Mouse (Mus musculus) liver (tissue): ENCODE measurements around the gene Epha8.
A peak's percentile ranks its signal among the peaks of the same experiment; 100 is the strongest.

Source experiments
- DNase-seq: peaks from one replicate; pipeline ENCODE4 v3.0.0-alpha.2; 2020; ENCODE audit warnings: mixed read lengths

The Epha8 gene

DNA sequence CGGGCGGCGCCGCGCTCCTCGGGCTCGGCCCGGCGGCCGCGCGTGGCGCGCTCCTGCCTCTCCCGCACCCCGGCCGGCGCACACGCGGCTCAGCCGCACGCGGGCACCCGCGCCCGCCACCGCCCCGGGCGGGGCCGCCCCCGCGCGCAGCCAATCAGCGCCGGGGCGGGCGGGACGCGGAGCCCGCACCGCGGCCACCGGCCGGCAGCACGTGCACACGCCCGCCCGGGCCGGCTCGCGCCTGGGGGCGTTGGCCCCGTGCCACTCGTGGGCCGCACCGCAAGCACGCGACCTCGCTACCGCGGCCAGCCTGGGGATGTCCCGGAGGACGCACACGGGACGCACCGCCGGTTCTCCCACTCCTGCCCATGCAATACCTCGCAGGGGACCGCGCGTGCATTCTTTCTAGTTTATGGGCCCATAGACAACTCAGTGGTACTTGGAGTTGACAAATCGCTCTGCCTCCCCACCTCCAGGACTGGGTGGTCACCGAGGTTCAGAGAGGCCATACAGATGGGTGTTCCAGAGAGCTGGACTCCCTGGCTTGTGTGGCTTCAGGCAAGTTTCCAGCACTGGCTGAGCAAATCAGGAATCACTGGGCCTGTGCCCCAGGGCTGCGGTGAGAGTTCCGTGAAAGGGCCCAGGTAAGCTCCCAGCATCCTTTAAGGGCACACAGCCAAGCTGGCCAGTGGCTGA is at the start of gene Epha8:
Gene Epha8, minus strand, starts transcription at position 66 of the 696 bp plus-strand sequence.
- no peak for DNase-seq

DNA sequence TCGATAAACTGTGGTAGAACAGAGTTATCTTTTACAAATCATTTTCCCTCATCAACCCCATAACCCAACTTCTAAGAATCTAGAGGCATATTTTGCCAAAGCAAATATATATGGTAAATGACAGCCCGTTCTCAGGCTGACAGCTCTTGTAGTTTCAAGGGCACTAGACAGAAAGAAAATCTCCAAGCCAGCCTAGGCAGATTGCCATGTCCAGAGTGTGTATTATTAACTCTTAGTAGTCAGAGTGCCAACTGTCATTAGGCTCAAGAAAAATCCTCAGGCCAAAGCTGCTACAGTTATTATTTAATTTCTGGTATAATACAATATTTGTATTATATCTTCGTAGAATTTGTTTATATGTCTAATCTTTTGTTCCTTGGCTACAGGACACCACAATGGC is 45.2 kb upstream of the Epha8 start:
- DNase-seq, result no peak

DNA sequence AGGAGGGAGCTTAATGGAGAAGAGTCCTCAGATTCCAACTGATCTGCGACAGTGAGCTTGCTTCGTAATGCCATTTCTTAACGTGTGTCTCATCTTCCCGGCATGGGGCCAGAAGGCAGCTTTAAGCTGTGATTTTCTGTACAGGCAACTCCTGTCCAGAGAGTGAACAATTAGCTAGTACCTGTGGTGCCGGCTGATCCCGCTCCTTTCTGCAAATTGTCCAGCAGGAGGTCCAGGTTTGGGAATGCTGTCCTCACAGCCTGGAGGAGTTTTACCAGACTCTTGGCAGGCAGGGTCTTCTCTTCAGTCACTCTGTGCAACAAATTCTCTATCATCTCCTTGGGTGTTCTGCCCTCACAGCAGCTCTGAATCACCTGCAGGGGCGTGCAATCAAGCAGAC is 44.4 kb upstream of the Epha8 start:
- DNase-seq, result no peak

DNA sequence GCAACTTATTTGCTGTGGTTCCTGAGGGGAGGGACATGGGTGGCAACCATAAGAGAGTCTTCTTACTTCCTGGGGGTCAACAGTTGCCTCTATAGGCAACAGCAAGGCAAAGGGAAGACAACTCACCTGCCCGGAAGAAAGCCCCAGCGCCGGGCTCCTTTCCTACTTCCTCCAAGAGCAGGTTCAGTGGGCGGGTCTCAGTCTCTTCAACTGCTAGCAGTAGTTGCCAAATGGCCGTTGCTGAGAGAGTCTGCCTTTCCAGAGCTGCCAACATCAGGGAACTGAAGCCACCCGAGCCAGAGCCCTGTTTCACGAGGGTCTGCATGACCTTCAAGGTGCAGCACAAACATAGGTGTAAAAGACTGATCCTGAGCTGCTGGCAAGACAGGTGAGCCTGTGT is 41.8 kb upstream of the Epha8 start:
- DNase-seq, result no peak

DNA sequence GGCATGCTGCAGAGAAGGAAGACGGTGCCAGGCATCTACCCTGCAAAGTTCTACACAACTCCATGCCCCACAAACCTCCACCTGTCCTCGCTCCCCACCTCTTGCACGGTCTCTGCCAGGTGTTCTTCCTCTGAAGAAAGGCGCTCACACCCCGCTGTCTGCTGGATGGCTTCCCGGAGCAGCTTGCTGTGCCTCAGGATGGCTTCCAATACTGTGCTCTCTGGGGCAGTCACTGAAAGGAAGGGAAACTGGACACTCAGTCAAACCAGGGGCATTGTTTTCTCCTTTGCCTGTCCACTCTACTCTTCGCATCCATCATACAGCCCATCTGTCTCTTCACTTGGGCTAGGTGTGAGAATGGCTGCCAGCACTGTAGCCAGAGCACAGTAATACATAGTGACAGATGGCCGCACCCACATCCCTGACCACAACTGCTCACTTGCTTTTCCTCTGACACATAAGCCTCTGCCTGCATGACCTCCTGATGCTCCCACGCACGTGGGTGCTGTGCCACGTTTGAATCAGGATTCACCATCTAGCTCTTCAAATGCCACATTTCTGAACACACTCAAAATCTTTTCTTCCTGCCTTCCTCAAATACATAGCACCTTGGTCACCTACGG is 41.2 kb upstream of the Epha8 start:
- no peak for DNase-seq

DNA sequence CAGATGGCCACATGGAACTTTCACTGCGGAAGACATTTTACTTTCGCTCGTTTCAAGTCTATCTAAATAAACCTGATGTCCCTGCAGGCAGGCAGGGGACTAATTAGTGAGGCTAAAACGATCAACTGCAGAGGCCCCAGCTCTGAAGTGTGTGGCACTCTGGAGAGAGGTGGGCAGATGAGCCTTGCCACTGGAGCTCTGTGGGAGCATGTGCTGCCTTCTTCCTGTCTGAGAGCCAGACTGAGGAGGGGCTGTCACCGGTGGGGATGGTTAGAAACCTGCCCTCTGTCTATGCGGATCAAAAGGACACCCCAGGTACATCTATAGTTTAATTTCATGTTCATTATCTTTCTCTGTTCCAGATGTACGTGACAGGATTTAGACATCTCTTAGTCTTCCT is 40.3 kb upstream of the Epha8 start:
- DNase-seq, result no peak

DNA sequence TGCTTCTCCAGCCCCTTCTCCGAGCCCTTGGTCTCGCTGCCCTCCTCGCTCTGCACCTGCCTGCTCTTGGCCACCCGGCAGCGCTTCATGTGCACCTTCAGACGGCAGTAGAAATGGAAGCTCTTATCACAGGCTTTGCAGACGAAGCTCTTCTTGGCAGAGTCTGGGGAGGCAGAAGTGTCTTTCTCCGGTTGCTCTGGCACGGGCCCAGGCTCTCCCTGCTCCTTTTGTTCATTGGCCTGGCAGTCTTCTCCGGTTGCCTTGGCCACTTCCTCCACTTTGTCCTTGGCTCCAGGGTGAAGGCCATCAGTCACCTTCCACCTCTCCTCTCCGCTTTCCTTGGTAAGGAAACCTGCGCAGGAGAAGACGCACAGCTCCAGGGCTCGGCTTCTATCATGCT is 38.7 kb upstream of the Epha8 start:
- no peak for DNase-seq

DNA sequence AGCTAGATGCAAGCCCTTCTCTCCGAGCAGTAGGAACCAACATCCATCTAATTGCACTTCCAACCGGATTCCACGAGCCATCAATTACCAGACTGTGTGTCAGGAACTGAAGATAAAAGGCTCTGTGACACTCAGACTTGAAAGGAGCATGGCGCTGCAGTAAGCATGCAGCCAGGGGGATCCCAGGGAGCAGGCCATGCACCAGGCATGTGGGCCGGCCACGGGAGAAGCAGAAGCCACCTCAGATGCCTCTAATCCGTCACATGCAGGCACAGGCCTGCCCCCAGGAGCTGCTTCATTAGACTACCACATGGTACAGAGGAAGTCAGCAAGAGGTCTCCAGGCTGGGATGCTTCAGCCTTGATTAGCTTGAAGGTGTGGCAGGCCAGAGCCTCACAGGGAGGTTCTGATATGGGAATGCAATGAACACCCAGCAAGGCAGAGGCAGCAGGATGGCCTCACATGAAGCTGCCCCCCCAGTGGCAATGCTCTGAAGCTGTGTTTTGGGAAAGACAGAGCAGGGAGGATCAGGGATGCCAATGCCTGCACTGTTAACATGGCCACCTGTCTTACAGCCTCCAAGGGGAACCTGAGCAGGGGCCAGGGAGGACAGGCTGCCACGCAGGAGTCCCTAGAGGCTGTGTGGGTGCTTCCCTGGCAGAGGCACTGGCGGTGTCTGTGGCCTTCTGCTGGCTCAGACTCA is 25.5 kb upstream of the Epha8 start:
- DNase-seq, result no peak

DNA sequence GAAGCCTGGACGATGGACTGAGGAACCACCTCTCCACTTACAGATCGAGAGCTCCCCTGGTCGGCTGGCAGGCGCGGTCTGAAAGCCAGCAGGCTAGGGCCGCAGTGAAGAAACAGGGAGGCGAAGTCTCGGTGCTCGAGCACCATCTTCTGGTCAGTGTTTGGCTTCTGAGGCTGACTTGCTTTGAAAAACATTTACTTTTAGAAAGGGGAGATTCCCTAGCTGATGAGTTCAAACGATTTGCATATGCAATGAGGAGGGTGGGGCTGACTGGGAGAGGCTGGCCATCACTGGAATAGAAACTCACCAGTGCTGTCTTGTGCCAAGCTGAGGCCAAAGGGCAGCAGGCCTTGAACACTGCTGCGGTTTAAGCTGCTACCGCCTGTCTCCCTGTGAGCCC is 24.7 kb upstream of the Epha8 start:
- peak; percentile 42 for DNase-seq

DNA sequence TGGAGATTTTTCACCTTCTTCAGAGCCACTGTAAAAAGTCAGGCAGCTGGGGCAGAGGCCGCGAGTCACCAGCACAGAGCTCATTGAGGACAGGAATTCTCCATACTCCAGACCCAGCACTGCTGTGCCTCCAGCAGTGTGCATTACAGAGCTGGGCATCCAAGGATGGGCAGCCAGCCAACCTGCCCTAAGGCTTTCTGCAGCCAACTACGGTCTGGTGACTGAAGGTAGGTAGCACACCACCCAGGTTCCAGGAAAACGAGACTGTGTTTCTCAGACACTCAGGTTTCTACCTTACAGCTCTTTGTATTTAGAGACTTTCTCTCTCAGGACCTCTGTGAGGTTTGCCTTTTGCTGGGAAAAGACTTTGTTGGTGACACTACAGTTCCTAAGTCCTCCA is 24.3 kb upstream of the Epha8 start:
- DNase-seq, result no peak

DNA sequence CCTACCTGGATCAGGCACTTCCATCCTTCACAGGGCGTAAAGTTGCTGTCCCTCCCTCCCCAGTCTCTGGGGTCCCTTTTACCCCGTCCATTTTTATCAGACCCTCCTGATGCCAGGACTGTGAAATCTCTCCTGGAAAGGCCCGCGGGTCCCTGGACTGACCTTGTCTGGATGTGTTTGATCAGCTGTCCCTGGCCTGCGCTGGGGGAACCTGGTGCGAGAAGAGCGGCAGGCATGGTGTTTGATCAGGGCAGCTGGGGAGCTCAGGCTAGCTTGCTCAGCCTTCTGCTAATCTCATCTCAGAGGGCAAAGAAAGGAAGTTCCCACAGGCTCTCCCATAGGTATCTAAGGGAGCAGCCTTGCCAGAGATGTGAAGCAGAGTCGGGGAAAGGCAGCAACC is 20.6 kb upstream of the Epha8 start:
- DNase-seq, result no peak

DNA sequence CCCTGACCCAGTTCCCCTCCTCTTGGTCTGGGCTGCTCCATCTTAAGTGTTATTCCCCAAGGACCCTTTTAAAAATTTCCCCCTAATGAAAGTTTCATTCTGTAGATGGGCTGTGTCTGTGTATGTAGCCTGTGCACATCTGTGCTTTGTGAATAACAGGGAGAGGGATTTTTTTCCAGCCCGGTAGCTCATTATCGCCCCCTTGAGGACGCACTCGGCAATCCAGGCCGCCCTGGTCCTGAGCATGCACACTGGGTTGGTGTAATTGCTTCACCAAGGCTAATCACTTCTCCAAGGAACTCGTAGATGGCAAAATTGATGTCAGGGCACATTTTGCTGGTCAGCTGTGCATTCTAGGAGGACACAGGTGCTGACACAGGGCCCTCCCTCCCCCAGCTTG is 14.3 kb upstream of the Epha8 start:
- DNase-seq, result peak; percentile 42

DNA sequence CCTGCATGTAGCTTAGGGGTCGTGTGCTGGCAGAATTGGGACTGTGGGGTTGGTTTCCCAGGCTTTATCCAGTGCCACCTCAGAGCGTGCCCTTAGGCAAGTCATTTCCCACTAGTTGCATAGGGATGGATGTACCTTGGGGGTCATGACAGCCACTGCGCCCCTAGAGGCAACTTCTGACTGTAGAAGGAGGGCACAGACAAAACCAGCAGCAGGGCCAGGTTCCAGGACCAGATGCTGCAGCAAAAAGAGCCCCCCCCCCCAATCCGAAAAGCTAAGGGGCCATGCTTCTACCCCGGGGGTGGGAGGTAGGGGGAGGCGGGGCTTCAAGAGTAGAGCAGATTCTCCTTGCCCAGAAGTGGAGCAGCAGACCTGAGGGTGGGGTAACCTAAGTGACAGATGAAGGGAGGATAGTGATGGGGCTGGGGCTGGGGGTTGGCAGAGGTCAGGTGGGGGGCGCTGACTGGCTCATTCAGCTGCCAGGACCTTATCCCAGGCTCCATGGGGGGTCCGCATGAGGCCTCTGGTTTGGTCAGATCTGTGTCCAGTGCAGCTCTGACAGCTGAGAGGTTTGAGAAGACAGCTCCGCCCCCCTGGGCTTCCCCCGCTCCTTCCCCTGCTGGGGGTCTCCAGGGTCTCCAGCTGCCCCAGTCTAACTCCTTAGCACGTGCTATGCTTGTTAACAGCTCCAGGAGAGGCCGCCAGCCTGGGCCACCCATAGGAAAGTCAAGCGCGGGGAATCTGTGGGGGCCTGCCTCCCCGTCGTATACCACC is 13.1 kb upstream of the Epha8 start:
- no peak for DNase-seq

DNA sequence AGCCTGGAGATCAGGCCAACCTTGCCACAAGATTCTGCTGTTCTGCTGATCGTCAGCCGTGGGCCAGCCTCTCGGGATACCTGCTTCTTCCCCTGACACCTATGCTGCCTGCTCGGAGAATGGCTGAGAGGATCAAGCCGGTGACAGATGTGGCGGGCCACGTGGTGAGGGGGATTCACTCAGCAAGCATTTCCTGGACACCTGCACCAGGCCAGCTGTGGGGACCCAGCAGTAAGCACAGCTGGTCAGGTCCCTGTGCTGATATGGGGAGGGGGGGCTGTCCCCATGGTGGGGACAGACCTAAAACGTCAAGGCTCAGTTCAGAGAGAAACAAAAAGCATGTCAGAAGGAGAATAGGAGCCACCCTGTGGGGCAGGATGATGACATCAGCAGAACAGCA is 12.5 kb upstream of the Epha8 start:
- DNase-seq, result no peak

DNA sequence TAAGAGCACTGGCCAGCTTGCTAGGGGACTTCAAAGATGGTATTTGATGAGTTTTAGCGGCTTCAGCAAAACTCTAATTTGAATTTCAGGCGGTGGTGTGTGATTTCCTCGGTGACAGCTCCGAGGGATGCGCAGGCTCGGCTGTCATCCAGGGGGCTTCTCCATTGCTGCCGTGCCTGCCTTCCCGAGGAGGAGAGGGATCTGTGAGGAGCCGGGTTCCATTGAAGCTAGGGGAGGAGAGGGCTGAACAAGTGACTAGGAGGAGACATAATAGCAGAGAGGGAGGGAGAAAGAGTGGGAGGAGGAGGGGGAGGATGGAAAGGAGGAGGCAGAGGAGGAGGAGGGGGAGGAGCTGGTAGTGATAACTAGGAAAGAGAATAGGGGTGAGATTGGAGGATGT is 10.9 kb upstream of the Epha8 start:
- DNase-seq, result no peak

DNA sequence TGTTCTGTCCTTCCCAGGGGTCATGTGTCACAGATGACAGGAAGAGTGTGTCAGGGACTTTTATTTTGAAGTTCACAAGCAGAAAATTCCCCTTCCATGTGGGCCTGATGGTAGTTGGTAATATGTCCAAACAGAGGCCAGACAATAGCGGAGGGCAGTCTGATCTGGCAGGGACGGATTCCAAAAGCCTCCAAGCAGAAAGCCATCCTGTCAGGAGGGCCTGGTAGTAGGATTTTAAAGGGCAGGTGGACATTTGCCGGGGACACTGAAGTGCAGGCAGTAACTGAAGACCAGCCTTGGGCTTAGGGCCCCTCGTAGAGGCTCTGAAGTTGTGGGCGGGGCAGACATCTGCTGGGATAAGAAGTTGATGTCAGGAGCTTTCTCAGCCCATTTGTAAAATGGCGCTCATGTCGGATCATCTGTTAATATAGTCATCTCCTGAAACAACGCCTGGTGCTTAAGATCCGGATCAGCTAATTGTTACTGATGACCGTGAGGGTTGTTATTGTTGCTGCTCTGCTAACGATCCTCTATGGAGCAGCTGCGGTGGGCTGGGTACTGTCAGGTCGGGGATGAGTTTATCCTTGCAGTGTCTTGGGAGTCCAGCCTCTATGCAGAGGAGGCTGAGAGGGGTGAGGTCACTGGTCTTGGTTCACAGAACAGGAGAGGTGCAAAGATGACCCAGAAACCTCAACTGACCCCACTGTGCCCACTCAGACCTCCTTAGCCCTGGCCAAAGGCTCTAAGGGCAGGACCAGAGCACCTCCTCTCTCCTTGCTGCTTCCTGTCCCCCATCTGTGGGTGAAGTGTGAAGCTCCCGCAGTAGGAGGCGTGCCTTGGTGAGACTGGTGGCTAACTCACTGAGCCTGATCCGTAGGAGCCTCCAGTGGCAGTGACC is 10.1 kb upstream of the Epha8 start:
- DNase-seq, result no peak

DNA sequence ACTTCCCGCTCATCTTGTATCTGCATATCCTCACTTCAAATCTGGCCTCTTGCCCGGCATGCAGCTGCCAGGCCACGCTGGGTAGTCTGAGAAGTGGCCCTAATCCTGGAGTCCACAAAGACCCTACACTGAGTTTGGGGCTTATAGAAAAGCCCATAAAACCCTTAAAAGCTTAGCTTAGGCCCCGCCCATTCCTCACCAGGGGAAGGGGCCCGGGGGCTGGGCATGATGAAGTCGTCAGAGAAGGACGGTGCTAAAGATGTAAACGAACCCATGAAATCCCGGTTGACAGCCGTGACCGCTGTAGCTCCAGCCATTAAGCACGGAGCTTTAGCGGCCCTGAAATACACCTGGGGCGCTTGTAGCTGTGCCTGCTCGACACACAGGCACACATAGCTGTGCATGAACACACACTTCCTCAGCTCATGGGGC is 8.4 kb upstream of the Epha8 start:
- no peak for DNase-seq

DNA sequence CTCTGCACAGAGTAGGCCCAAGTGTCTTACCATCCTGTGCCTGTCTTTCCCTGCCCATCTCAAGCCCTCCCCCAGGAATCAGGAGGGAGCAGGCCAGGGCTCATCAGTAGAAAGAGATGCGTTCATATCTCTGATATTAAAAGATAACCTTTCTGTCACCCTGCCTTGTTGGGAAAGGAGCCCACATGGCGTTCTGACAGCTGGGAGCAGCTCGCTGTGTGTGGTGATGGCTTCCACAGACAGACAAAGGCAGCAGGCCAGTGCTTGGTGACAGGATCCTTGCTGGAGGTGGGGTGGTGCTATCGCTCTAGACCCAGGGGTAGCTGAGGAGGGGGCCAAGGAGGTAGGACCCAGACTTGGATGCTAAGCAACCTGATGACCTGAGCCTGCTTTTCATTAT is 5.8 kb upstream of the Epha8 start:
- DNase-seq, result no peak

DNA sequence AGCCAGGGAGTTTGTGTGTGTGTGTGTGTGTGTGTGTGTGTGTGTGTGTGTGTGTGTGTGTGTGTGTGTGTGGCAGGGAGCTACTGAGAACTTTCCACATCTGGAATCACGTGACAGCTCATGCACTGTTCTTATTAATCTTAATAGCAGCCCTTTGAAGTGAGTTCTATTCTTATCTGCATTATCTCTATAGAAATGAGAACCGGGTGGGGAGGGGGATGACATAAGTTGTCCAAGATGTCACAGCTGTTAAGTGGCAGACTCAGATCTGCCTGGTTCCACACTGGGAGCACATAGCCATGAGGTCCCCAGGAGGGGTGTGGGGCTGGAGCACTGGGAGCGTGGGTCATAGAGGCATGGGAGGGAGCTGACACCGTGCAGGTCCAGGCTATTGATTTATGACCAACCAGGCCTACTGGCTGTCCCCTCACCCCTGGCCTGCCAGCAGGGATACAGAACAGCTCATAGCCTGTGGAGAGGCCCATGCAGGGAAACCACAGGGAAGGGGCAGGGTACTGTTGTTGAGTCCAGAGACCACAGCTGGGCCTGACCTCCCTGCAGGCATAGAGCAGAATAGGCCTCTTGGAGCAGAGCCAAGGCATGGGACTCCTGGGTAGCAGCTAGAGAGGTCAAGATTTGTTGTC is 5.1 kb upstream of the Epha8 start:
- DNase-seq, result peak; percentile 12

DNA sequence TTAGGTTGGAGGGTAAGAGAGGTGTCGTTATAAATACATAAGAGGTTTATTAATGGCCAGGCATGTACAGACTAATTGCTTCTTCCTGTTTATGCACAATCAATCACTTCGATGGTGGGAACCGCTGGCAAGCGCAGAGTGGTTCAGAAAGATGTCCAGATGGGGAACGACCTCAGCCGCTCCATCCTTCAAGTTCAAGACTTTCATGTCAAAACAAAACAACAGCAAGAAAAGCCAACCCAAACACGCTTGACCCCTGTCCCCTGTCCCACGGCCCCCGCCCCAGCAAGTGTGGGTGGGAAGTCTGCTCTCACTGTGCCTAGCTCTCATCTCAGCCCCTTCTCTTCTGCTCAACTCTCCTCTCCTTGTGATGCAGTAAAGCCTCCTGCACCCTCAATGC is 4.0 kb upstream of the Epha8 start:
- DNase-seq, result no peak

DNA sequence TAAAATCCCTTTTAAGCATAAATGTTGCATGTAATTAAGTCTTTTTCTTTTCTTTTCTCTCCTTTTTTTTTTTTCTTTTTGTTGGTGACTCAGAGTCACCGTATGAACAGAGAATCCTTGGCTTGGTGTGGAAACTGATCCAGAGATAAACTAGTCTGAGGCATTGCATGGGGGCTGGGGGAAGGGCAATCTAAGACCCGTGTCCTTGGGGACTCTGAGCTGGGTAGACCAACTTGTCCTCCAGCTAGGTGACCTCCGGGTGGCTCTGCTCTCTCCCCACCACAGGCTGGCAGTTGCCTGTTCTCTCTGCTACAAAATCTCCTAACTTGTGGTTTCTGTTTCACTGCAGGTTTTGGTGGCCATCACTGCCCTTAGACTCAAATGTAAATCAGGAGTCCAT is 3.5 kb upstream of the Epha8 start:
- DNase-seq, result no peak

DNA sequence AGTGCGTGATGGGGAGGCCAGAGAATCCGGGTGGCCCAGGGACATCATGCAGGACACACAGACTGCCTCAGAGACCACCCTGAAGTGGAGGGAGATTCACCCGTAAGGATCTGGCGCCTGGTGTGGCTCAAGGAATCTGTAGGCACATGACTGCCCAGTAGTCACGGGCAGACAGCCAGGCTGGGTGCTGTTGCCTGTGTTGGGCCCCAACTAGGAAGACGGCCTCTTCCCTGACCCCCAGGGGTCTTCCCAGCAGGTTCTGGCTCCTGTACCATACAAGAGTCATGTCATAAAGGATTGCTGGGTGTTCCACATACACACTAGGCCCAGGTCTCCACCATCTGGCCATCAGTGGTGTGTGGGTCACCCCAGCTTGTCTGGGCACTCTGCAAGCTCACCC is 2.1 kb downstream of the Epha8 start:
- DNase-seq, result no peak
